Comparison of ENCODE assay signal across 15 mouse cellular contexts in genomic region chr4:140446455-140446854, GRCm38 (mm10).
DNase-seq lines count a peak whose midpoint lies in the region; ATAC-seq and TF ChIP-seq lines count a peak whose summit lies in the region.
"Had no signal": no experiment of that assay in that cellular context is flagged by ENCODE, and none has a peak within 500 bp of the region (broad histone marks: within the 10 kb centered on the region; RNA-seq: fewer than 3 reads in every experiment).

No protein-coding gene starts in this region.

- WGBS in forebrain, embryonic 11.5 days: 96% methylated on average over 6 of the region's 6 CpGs

- intact Hi-C loops in left cerebral cortex, adult 2 months (cut with DNase I): no loop called here
- intact Hi-C loops in left cerebral cortex, postnatal 10 days (cut with DNase I): no loop called here

- DNase-seq in frontal cortex, postnatal 14 days (ENCODE audit: low spot score in 2 of 2): no peak
- no peak for DNase-seq in left cerebral cortex, adult 2 months (ENCODE audit: extremely low spot score in 1 of 2, low spot score in 2 of 2)
- no peak for DNase-seq in left cerebral cortex, postnatal 10 days (ENCODE audit: extremely low spot score in 1 of 2, low spot score in 2 of 2)
- peak; percentile 64 for DNase-seq in brain, adult 2 months (ENCODE audit: low read depth, low spot score)
- no peak for DNase-seq in forebrain, embryonic 11.5 days (ENCODE audit: low spot score)
- DNase-seq: B cell, adult 2 months; cerebellum, adult 11 months; cerebellum, adult 11-12 months; cerebellum, adult 18-20 months; cerebellum, adult 2 months had no signal

- H3K27ac ChIP-seq in left cerebral cortex, adult 2 months: peak overlapping the region; percentile 53
- no peak overlapping the region for H3K27ac ChIP-seq in forebrain, embryonic 11.5 days (ENCODE audit: low read depth, low read length)

- no peaks in the 10 kb centered on the region for H3K36me3 ChIP-seq in forebrain, embryonic 11.5 days (ENCODE audit: control insufficient read depth, insufficient read depth, low read length)
- H3K36me3 ChIP-seq: G1E had no signal

- peak; percentile 36; the same call in 1 of the 2 replicates for ATAC-seq in frontal cortex, adult (ENCODE audit: low TSS enrichment)
- ATAC-seq in forebrain, embryonic 11.5 days (replicated peaks; ENCODE audit: low FRiP score): no peak
- ATAC-seq: activated CD4-positive, CD25-positive, alpha-beta regulatory T cell, adult 4 months; CD4-positive, CD25-positive, alpha-beta regulatory T cell, adult 4 months; Patski had no signal

- H3K27me3 ChIP-seq in forebrain, embryonic 11.5 days (ENCODE audit: control insufficient read depth, insufficient read depth, low read length): no peaks in the 10 kb centered on the region
- H3K27me3 ChIP-seq: Patski had no signal

- no peak overlapping the region for H3K9ac ChIP-seq in forebrain, embryonic 11.5 days (ENCODE audit: low read length)

- no peaks in the 10 kb centered on the region for H3K4me1 ChIP-seq in forebrain, embryonic 11.5 days (replicated peaks; ENCODE audit: control insufficient read depth, insufficient read depth, low read length)

- TF ChIP-seq CTCF in left cerebral cortex, adult 2 months (IDR thresholded peaks at IDR 0.05): no peak

- no peak overlapping the region for H3K4me3 ChIP-seq in left cerebral cortex, adult 2 months
- H3K4me3 ChIP-seq in forebrain, embryonic 11.5 days (ENCODE audit: low read depth, low read length): no peak overlapping the region

- no peaks in the 10 kb centered on the region for H3K9me3 ChIP-seq in forebrain, embryonic 11.5 days (ENCODE audit: control insufficient read depth, low read length)

- no peak overlapping the region for H3K4me2 ChIP-seq in forebrain, embryonic 11.5 days (ENCODE audit: low read depth, low read length, severe bottlenecking)
